Mouse (Mus musculus): ENCODE data around the gene Cd5l. TPM values are rescaled to one million over a fixed set of nuclear protein-coding genes. Genes with fewer than 3 reads are reported as not detected.

Cd5l gene
- 61.8 TPM for polyA plus RNA-seq (2015; fragmentation: Illumina TruSeq; extraction: RNeasy Lipid Tissue Mini Kit (QIAGEN cat#74804); ENCODE audit: insufficient read depth, low replicate concordance)

DNA sequence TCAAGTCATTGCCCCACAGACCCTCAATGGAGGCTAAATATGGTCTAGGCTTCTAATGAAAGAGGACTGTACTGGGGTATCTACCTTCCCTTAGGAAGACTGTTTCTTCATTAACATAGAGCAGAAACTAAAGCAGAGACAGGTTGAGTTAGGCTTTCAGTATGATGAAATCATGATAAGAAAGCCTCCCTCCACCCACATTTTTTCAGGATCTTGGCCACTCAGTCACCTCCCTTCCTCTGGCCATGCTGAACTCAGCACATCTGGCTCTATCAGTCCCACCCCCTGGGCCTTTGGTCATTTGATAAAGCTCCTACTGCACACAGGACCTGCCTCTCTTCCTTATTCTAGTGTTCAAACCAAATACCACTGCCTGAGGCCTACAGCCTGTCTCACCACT is at the start of gene Cd5l:
Cd5l (plus strand) TSS at position 301 of the 400 bp plus-strand sequence.

DNA sequence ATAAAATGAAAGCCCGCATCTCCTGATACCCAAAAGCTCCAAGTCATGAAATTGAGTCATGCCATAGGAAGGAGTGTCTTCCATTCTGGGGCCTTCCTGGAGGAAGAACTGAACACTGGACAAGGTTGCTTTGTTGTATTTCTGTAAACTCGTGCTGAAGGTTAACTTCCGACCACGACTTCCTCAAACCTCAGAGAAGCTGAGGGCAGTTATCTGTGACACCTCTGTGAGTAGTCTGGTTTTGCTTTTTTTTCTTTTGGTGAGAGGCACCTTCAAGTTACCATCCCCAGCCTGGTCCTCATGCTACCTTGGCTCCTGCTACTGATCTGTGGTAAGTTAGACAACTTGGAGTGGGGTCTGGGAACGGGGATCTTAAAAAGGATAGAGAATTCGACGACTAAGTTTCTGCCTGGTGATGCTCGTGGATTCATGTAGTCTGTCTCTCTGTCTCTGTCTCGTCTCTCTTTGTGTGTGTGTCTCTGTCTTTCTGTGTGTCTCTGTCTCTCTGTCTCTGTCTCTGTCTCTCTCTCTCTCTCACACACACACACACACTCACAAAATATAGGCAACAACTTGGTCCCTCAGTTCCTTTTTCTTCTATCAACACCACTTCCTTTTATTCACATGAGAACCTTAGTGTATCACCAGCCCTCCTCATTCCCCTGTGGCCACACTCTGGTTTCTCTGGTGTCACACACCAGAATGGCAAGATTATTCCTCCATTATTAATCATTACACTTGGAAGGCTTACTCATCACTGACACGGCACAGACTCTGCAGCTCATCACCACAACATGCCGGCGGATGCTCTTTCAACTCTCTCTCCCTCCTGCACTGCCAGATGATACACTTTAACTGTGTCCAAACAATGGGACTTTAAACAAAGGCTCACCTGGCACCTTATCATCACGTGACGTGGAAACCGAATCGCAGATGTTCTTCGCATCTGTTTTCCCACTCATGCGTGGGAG is 18.8 kb downstream of the Cd5l start, which contains the start of gene Fcrl1:
Fcrl1 (plus strand) TSS at position 193 of the 971 bp plus-strand sequence.

Other genes with a start within 250 kb of the Cd5l start
- 11.3 TPM for gene Kirrel, start 183.1 kb upstream of the Cd5l start, polyA plus RNA-seq (2015; fragmentation: Illumina TruSeq; extraction: RNeasy Lipid Tissue Mini Kit (QIAGEN cat#74804); ENCODE audit: insufficient read depth, low replicate concordance)
- gene Fcrls, start 94.1 kb upstream of the Cd5l start, polyA plus RNA-seq (2015; fragmentation: Illumina TruSeq; extraction: RNeasy Lipid Tissue Mini Kit (QIAGEN cat#74804); ENCODE audit: insufficient read depth, low replicate concordance): 0.15 TPM
- 209 TPM for gene Fcrl1, start 18.5 kb downstream of the Cd5l start, polyA plus RNA-seq (2015; fragmentation: Illumina TruSeq; extraction: RNeasy Lipid Tissue Mini Kit (QIAGEN cat#74804); ENCODE audit: insufficient read depth, low replicate concordance)
- gene Fcrl5, start 77.9 kb downstream of the Cd5l start, polyA plus RNA-seq (2015; fragmentation: Illumina TruSeq; extraction: RNeasy Lipid Tissue Mini Kit (QIAGEN cat#74804); ENCODE audit: insufficient read depth, low replicate concordance): 38.6 TPM
- 53.5 TPM for gene Etv3, start 167.5 kb downstream of the Cd5l start, polyA plus RNA-seq (2015; fragmentation: Illumina TruSeq; extraction: RNeasy Lipid Tissue Mini Kit (QIAGEN cat#74804); ENCODE audit: insufficient read depth, low replicate concordance)